Mouse (Mus musculus) spleen, adult 2 months (tissue): Measurements from ENCODE around the gene Ppp1r11.

ENCODE experiments used
- CTCF ChIP-seq: fragments of 200-500 bp; IDR thresholded peaks from 2 replicates; pipeline ENCODE4 v1.5.1; 2011; ENCODE audit warnings: mild to moderate bottlenecking, inconsistent platforms; ENCODE audit not compliant: insufficient read depth, insufficient read length, insufficient replicate concordance; ENCODE audit errors: extremely low read depth
- POLR2A ChIP-seq: fragments of 200-500 bp; IDR thresholded peaks from 2 replicates; pipeline ENCODE4 v1.6.1; 2011; ENCODE audit warnings: low read depth, low read length, inconsistent platforms

DNA sequence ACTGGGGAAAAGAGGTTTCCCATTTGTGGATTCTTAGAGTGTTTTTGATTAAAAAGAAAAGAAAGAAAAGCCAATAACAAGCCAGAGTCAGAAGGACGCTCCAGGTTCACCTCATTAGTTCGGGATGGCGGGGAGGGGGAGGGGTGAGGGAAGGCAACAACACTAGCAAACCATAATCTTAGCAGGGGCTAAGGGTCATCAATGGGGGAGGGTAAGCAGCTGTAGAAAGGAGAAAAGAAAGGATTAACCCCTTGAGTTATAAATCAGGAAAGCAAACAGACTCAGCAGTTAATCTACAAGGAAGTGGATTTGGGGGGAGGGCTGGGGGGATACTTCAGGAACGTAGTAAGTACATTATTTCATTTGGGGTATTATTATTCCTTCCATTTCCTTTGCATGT, 30.3 kb upstream of the Ppp1r11 start:
- TF ChIP-seq POLR2A (no peak), CTCF (no peak)
